Mouse (Mus musculus): Measurements from ENCODE around the gene Dgat2.

Gene Dgat2

GRCm38 (mm10) chr7:99191411-99191810 lies 8.9 kb upstream of the Dgat2 start:
- no peak for DNase-seq

GRCm38 (mm10) chr7:99189885-99190284 lies 7.4 kb upstream of the Dgat2 start:
- no peak for DNase-seq

GRCm38 (mm10) chr7:99188630-99189029 lies 6.1 kb upstream of the Dgat2 start:
- DNase-seq, result no peak

- no peak for DNase-seq
Observed at GRCm38 (mm10) chr7:99187451-99187850, 4.9 kb upstream of the Dgat2 start.

GRCm38 (mm10) chr7:99185405-99185804 lies 2.9 kb upstream of the Dgat2 start:
- DNase-seq, result no peak

GRCm38 (mm10) chr7:99183751-99184150 lies 1.2 kb upstream of the Dgat2 start:
- DNase-seq, result no peak

GRCm38 (mm10) chr7:99181619-99182431 lies 694 bp downstream of the Dgat2 start:
- peak; percentile 59 for DNase-seq

- DNase-seq, result no peak
Observed at GRCm38 (mm10) chr7:99180162-99180561, 2.4 kb downstream of the Dgat2 start.

- no peak for DNase-seq
Observed at GRCm38 (mm10) chr7:99179271-99179670, 3.2 kb downstream of the Dgat2 start.

- no peak for DNase-seq
Observed at GRCm38 (mm10) chr7:99177386-99177785, 5.1 kb downstream of the Dgat2 start.

GRCm38 (mm10) chr7:99175666-99176065 lies 6.9 kb downstream of the Dgat2 start:
- DNase-seq, result no peak

GRCm38 (mm10) chr7:99175118-99175517 lies 7.4 kb downstream of the Dgat2 start:
- DNase-seq, result no peak

- DNase-seq, result no peak
Observed at GRCm38 (mm10) chr7:99174006-99174405, 8.5 kb downstream of the Dgat2 start.

- DNase-seq, result peak; percentile 33
Observed at GRCm38 (mm10) chr7:99172898-99173297, 9.6 kb downstream of the Dgat2 start.

GRCm38 (mm10) chr7:99171730-99172463 lies 10.6 kb downstream of the Dgat2 start:
- no peak for DNase-seq

- no peak for DNase-seq
Observed at GRCm38 (mm10) chr7:99170519-99170918, 12.0 kb downstream of the Dgat2 start.

- no peak for DNase-seq
Observed at GRCm38 (mm10) chr7:99169717-99170403, 12.7 kb downstream of the Dgat2 start.

GRCm38 (mm10) chr7:99168756-99169155 lies 13.8 kb downstream of the Dgat2 start:
- DNase-seq, result no peak

GRCm38 (mm10) chr7:99167939-99168338 lies 14.6 kb downstream of the Dgat2 start:
- DNase-seq, result peak; percentile 91

- DNase-seq, result no peak
Observed at GRCm38 (mm10) chr7:99166159-99166558, 16.4 kb downstream of the Dgat2 start.

- no peak for DNase-seq
Observed at GRCm38 (mm10) chr7:99164873-99165410, 17.6 kb downstream of the Dgat2 start.

GRCm38 (mm10) chr7:99162462-99162861 lies 20.1 kb downstream of the Dgat2 start:
- no peak for DNase-seq

GRCm38 (mm10) chr7:99161961-99162360 lies 20.6 kb downstream of the Dgat2 start:
- DNase-seq, result no peak

Measured in kidney, postnatal 14 days (tissue).